Mouse (Mus musculus) hindbrain, embryonic 11.5 days (tissue): Measurements from ENCODE around the gene Ccl28. TPM values are rescaled to one million over a fixed set of nuclear protein-coding genes. Genes with fewer than 3 reads are reported as not detected.
"Not testable (repeated sequence)": the region's sequence is repeated elsewhere in the genome, so short reads cannot be mapped to it uniquely, and the experiment has no call there.

Source experiments
- ATAC-seq: fragments of 200-750 bp; cut with Nextera tagmentation; 2 replicates; pipeline ENCODE4 v1.8.0; 2017; ENCODE audit warnings: mild to moderate bottlenecking, moderate TSS enrichment, moderate library complexity; ENCODE audit not compliant: low FRiP score
- DNase-seq: peaks from one replicate; pipeline ENCODE4 v3.0.0-alpha.2; 2015; ENCODE audit warnings: low spot score
- H3K27ac ChIP-seq: fragments of 300-500 bp; sonication (generic); 2 replicates; pipeline ENCODE4 v1.5.1; 2014; ENCODE audit warnings: mild to moderate bottlenecking, low read depth, low read length
- H3K27me3 ChIP-seq: fragments of 300-500 bp; sonication (generic); 2 replicates; pipeline ENCODE4 v1.6.1; 2014; ENCODE audit warnings: mild to moderate bottlenecking, low read length, moderate library complexity, mixed read lengths; ENCODE audit not compliant: control insufficient read depth, insufficient read depth
- H3K36me3 ChIP-seq: fragments of 300-500 bp; sonication (generic); 2 replicates; pipeline ENCODE4 v1.6.1; 2014; ENCODE audit warnings: mild to moderate bottlenecking, low read length, moderate library complexity, mixed read lengths; ENCODE audit not compliant: control insufficient read depth, insufficient read depth
- H3K4me1 ChIP-seq: fragments of 300-500 bp; sonication (generic); replicated peaks from 2 replicates; pipeline ENCODE4 v1.6.1; 2014; ENCODE audit warnings: low read length, mixed read lengths; ENCODE audit not compliant: control insufficient read depth, insufficient read depth
- H3K4me2 ChIP-seq: fragments of 300-500 bp; sonication (generic); replicated peaks from 2 replicates; pipeline ENCODE4 v1.6.1; 2014; ENCODE audit warnings: mild to moderate bottlenecking, low read depth, low read length
- H3K4me3 ChIP-seq: fragments of 300-500 bp; sonication (generic); 2 replicates; pipeline ENCODE4 v1.5.1; 2014; ENCODE audit warnings: low read depth, low read length
- H3K9ac ChIP-seq: fragments of 300-500 bp; sonication (generic); 2 replicates; pipeline ENCODE4 v1.6.1; 2014; ENCODE audit warnings: low read depth, low read length
- H3K9me3 ChIP-seq: fragments of 300-500 bp; sonication (generic); 2 replicates; pipeline ENCODE4 v1.6.1; 2016; ENCODE audit warnings: low read length; ENCODE audit not compliant: control insufficient read depth
- WGBS: fragments of 180-500 bp; shearing (Covaris S2); extraction: QIAGEN DNeasy Blood & Tissue Kit; methylation state at CpG from one replicate; pipeline ENCODE4 v1.1.7; 2014; 5-methylcytosine and 5-hydroxymethylcytosine counted together
- polyA plus RNA-seq: library from polyadenylated mRNA; unstranded; fragments of >200 nt; fragmentation: Nextera tagmentation; extraction: Ambion mirVana; gene quantifications from 2 replicates; pipeline ENCODE4 v1.2.1, GENCODE M21; 2014

Gene Ccl28
- polyA plus RNA-seq, 1 experiment from 2014 or later, result not detected

DNA sequence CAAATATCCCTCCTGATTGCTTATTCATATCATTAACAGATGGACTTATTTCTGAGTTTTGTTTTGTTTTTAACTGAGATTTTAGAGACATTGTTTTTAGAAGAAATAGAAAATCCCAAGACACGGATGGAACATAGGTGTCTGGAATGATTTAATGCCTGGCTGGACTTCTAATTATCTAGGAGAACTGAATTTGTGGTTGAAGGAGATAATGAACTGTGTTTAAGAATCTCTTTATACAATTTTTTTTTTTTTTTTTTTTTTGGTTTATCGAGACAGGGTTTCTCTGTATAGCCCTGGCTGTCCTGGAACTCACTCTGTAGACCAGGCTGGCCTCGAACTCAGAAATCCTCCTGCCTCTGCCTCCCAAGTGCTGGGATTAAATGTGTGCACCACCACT lies 68.3 kb downstream of the Ccl28 start:
- H3K27ac ChIP-seq, H3K36me3 ChIP-seq, H3K4me1 ChIP-seq, H3K27me3 ChIP-seq, ATAC-seq, H3K9me3 ChIP-seq, H3K9ac ChIP-seq, DNase-seq: not testable (repeated sequence)
- H3K4me3 ChIP-seq, result peak overlapping the region; percentile 93
- H3K4me2 ChIP-seq, result peak overlapping the region; percentile 71
- WGBS, result 75% methylated on average over 3 of the region's 3 CpGs

DNA sequence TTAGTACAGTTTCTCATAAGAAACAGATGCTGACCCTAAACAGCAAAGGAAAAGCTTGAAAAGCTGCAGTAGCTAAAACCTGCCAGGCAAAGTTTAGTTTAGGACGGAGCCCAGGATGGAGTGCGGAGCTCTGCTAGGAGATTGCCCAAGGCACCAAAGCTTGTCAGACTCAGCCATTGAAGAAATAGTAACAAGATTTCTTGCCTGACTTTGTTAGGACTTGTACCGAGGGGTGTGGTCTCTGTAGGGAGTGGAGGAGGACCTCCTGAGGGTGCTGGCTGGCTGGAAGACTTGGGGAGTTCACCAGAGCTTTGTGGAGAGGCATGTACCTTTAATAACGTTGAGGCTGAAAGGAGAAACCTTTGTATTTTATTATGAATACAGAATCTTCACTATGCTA lies 72.1 kb downstream of the Ccl28 start:
- 79% methylated on average over 4 of the region's 4 CpGs for WGBS
- no peak overlapping the region for H3K4me2 ChIP-seq
- peaks cover 2% of the 10 kb centered on the region; the same call in 1 of the 2 replicates for H3K36me3 ChIP-seq
- no peaks in the 10 kb centered on the region for H3K9me3 ChIP-seq
- H3K27me3 ChIP-seq, result no peaks in the 10 kb centered on the region
- ATAC-seq, result no peak
- H3K9ac ChIP-seq, result no peak overlapping the region
- no peak overlapping the region for H3K4me3 ChIP-seq
- H3K4me1 ChIP-seq, result no peaks in the 10 kb centered on the region; the same call in 1 of the 2 replicates
- no peak for DNase-seq
- no peak overlapping the region for H3K27ac ChIP-seq

DNA sequence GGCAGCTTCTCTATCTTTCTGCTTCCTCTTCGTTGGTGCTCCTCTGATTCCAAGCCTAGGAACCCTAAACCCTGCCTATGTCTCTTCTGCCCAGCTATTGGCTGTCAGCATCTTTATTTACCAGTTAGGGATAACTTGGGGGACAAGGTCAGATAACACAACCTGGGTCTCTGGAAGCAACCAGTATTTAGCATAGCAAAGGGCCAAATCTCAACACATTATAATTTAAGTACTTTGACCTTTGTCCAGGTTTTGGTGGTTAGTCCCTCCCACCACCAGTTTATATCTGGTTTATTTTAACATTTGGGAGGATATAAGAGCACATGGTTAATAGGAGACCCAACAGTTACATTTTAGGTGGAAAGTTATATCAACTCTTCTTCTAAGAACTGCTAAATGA lies 72.9 kb downstream of the Ccl28 start:
- H3K27ac ChIP-seq, result no peak overlapping the region
- ATAC-seq, result no peak
- no peak for DNase-seq
- peaks cover 7% of the 10 kb centered on the region for H3K36me3 ChIP-seq
- no peaks in the 10 kb centered on the region for H3K27me3 ChIP-seq
- no peaks in the 10 kb centered on the region for H3K9me3 ChIP-seq
- no peaks in the 10 kb centered on the region; the same call in 1 of the 2 replicates for H3K4me1 ChIP-seq
- no peak overlapping the region for H3K4me2 ChIP-seq
- H3K4me3 ChIP-seq, result no peak overlapping the region
- H3K9ac ChIP-seq, result no peak overlapping the region
- 73% methylated on average over 1 of the region's 1 CpGs for WGBS

DNA sequence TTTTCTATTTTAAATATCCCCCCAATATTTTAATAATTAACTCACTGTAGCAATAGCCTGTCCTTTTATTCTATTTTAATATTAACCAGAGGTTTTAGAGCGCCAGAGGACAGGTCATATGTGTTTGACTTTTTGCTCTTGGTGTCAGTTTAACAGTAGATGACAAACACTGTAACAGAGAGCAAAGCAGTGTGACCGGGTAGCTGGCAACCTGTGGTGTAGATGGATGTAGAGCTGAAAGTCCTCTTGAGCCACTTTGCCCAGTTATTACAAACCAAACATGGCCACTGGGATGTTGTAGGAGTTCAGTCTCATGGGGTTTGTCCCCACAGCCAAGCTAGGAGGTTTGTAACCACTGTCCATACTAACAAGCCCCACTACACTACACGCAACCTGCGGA lies 74.8 kb downstream of the Ccl28 start:
- WGBS, result 93% methylated on average over 4 of the region's 4 CpGs
- Histone ChIP-seq H3K36me3 (peaks cover 12% of the 10 kb centered on the region), H3K27me3 (no peaks in the 10 kb centered on the region), H3K4me2 (no peak overlapping the region), H3K9ac (no peak overlapping the region), H3K4me1 (no peaks in the 10 kb centered on the region; the same call in 1 of the 2 replicates), H3K4me3 (no peak overlapping the region), H3K9me3 (no peaks in the 10 kb centered on the region), H3K27ac (no peak overlapping the region)
- ATAC-seq (no peak), DNase-seq (no peak)

Other genes with a start within 250 kb of the Ccl28 start
- gene Paip1, start 195.2 kb upstream of the Ccl28 start, polyA plus RNA-seq, result 141 and 149 TPM in 2 replicates
- gene 4833420G17Rik, start 161.1 kb upstream of the Ccl28 start, polyA plus RNA-seq, result 93.3 and 105 TPM in 2 replicates
- 1.9 TPM in 2 replicates for gene Tmem267, start 135.8 kb upstream of the Ccl28 start, polyA plus RNA-seq
- gene 3110070M22Rik, start 135.4 kb upstream of the Ccl28 start, polyA plus RNA-seq, result 1.0 and 1.1 TPM in 2 replicates
- 493 and 527 TPM in 2 replicates for gene Hmgcs1, start 66.6 kb downstream of the Ccl28 start, polyA plus RNA-seq
- gene Nim1k, start 132.1 kb downstream of the Ccl28 start, polyA plus RNA-seq, result 1.0 and 2.1 TPM in 2 replicates
- gene Zfp131, start 167.1 kb downstream of the Ccl28 start, polyA plus RNA-seq, result 44.1 and 45.9 TPM in 2 replicates
- gene AF067063, start 206.4 kb downstream of the Ccl28 start, polyA plus RNA-seq, result not detected in 2 replicates
- gene D13Ertd608e, start 212.2 kb downstream of the Ccl28 start, polyA plus RNA-seq, result not detected in 2 replicates